Mouse (Mus musculus) forebrain, embryonic 11.5 days (tissue): ENCODE measurements around the gene Ttll11. TPM values are rescaled to one million over a fixed set of nuclear protein-coding genes. Genes with fewer than 3 reads are reported as not detected.
A peak's percentile ranks its signal among the peaks of the same experiment; 100 is the strongest.

Experiments used
- ATAC-seq: fragments of 200-750 bp; cut with Nextera tagmentation; replicated peaks from 2 replicates; pipeline ENCODE4 v1.8.0; 2017; ENCODE audit warnings: moderate TSS enrichment; ENCODE audit not compliant: low FRiP score
- DNase-seq: peaks from one replicate; pipeline ENCODE4 v3.0.0-alpha.2; 2017; ENCODE audit warnings: low spot score
- H3K27ac ChIP-seq: fragments of 300-500 bp; sonication (generic); 2 replicates; pipeline ENCODE4 v1.5.1; 2014; ENCODE audit warnings: low read depth, low read length
- H3K27me3 ChIP-seq: fragments of 300-500 bp; sonication (generic); 2 replicates; pipeline ENCODE4 v1.6.1; 2014; ENCODE audit warnings: mild to moderate bottlenecking, low read length, mixed read lengths; ENCODE audit not compliant: control insufficient read depth, insufficient read depth
- H3K36me3 ChIP-seq: fragments of 300-500 bp; sonication (generic); 2 replicates; pipeline ENCODE4 v1.6.1; 2014; ENCODE audit warnings: mild to moderate bottlenecking, low read length, moderate library complexity, mixed read lengths; ENCODE audit not compliant: control insufficient read depth, insufficient read depth
- H3K4me1 ChIP-seq: fragments of 300-500 bp; sonication (generic); replicated peaks from 2 replicates; pipeline ENCODE4 v1.6.1; 2014; ENCODE audit warnings: low read length, mixed read lengths; ENCODE audit not compliant: control insufficient read depth, insufficient read depth
- H3K4me2 ChIP-seq: fragments of 300-500 bp; sonication (generic); 2 replicates; pipeline ENCODE4 v1.6.1; 2014; ENCODE audit warnings: low read depth, mild to moderate bottlenecking, low read length, moderate library complexity, mixed read lengths; ENCODE audit not compliant: severe bottlenecking
- H3K4me3 ChIP-seq: fragments of 300-500 bp; sonication (generic); 2 replicates; pipeline ENCODE4 v1.5.1; 2014; ENCODE audit warnings: low read depth, low read length
- H3K9ac ChIP-seq: fragments of 300-500 bp; sonication (generic); 2 replicates; pipeline ENCODE4 v1.6.1; 2014; ENCODE audit warnings: low read length
- H3K9me3 ChIP-seq: fragments of 300-500 bp; sonication (generic); 2 replicates; pipeline ENCODE4 v1.6.1; 2016; ENCODE audit warnings: low read length, mixed read lengths; ENCODE audit not compliant: control insufficient read depth
- WGBS: fragments of 180-500 bp; shearing (Covaris S2); extraction: QIAGEN DNeasy Blood & Tissue Kit; methylation state at CpG from one replicate; pipeline ENCODE4 v1.1.7; 2014; 5-methylcytosine and 5-hydroxymethylcytosine counted together
- polyA plus RNA-seq: library from polyadenylated mRNA; unstranded; fragments of >200 nt; fragmentation: Nextera tagmentation; extraction: Ambion mirVana; gene quantifications from 2 replicates; pipeline ENCODE4 v1.2.1, GENCODE M21; 2014

Ttll11 gene
- polyA plus RNA-seq, 1 experiment from 2014 or later: 2.3 TPM

- H3K4me1 ChIP-seq: no peaks in the 10 kb centered on the region; the same call in 1 of the 2 replicates
Observed at GRCm38 (mm10) chr2:35745876-35746275, 233.8 kb downstream of the Ttll11 start.

GRCm38 (mm10) chr2:35739669-35740254 is 240.0 kb downstream of the Ttll11 start:
- no peaks in the 10 kb centered on the region for H3K36me3 ChIP-seq
- H3K4me3 ChIP-seq: no peak overlapping the region
- no peaks in the 10 kb centered on the region for H3K27me3 ChIP-seq
- H3K9me3 ChIP-seq: no peaks in the 10 kb centered on the region; the same call in 1 of the 2 replicates
- no peaks in the 10 kb centered on the region for H3K4me1 ChIP-seq
- no peak for ATAC-seq
- no peak overlapping the region for H3K27ac ChIP-seq
- H3K4me2 ChIP-seq: no peak overlapping the region
- WGBS: 77% methylated on average over 13 of the region's 13 CpGs
- no peak for DNase-seq
- no peak overlapping the region for H3K9ac ChIP-seq

More at GRCm38 (mm10) chr2:35745876-35746275, 233.8 kb downstream of the Ttll11 start:
- Histone ChIP-seq H3K9ac (no peak overlapping the region), H3K9me3 (no peaks in the 10 kb centered on the region), H3K4me3 (no peak overlapping the region), H3K27me3 (no peaks in the 10 kb centered on the region), H3K36me3 (no peaks in the 10 kb centered on the region), H3K4me2 (no peak overlapping the region), H3K27ac (no peak overlapping the region)
- 85% methylated on average over 10 of the region's 10 CpGs for WGBS
- ATAC-seq: no peak
- DNase-seq: no peak

- ATAC-seq (no peak), DNase-seq (no peak)
- Histone ChIP-seq H3K4me3 (no peak overlapping the region), H3K4me1 (no peaks in the 10 kb centered on the region), H3K27ac (no peak overlapping the region), H3K27me3 (no peaks in the 10 kb centered on the region), H3K36me3 (no peaks in the 10 kb centered on the region), H3K4me2 (no peak overlapping the region), H3K9me3 (no peaks in the 10 kb centered on the region; the same call in 1 of the 2 replicates), H3K9ac (no peak overlapping the region)
- WGBS: 79% methylated on average over 7 of the region's 7 CpGs
Observed at GRCm38 (mm10) chr2:35737467-35738027, 242.2 kb downstream of the Ttll11 start.

- Histone ChIP-seq H3K36me3 (no peaks in the 10 kb centered on the region), H3K9me3 (no peaks in the 10 kb centered on the region; the same call in 1 of the 2 replicates), H3K9ac (no peak overlapping the region), H3K27me3 (no peaks in the 10 kb centered on the region), H3K4me1 (no peaks in the 10 kb centered on the region), H3K27ac (no peak overlapping the region), H3K4me2 (no peak overlapping the region), H3K4me3 (no peak overlapping the region)
- 86% methylated on average over 2 of the region's 2 CpGs for WGBS
- DNase-seq (no peak), ATAC-seq (no peak)
Observed at GRCm38 (mm10) chr2:35736061-35736460, 243.7 kb downstream of the Ttll11 start.

GRCm38 (mm10) chr2:35735001-35735400 is 244.7 kb downstream of the Ttll11 start:
- ATAC-seq: no peak
- H3K9me3 ChIP-seq: no peaks in the 10 kb centered on the region; the same call in 1 of the 2 replicates
- no peak overlapping the region for H3K9ac ChIP-seq
- no peaks in the 10 kb centered on the region for H3K36me3 ChIP-seq
- WGBS: 98% methylated on average over 2 of the region's 2 CpGs
- H3K4me3 ChIP-seq: no peak overlapping the region
- no peaks in the 10 kb centered on the region for H3K27me3 ChIP-seq
- no peak overlapping the region for H3K4me2 ChIP-seq
- H3K4me1 ChIP-seq: no peaks in the 10 kb centered on the region
- DNase-seq: no peak
- no peak overlapping the region for H3K27ac ChIP-seq

GRCm38 (mm10) chr2:35731671-35732449 is 247.9 kb downstream of the Ttll11 start:
- Histone ChIP-seq H3K9me3 (no peaks in the 10 kb centered on the region; the same call in 1 of the 2 replicates), H3K4me2 (no peak overlapping the region), H3K4me1 (no peaks in the 10 kb centered on the region), H3K36me3 (no peaks in the 10 kb centered on the region; the same call in 1 of the 2 replicates), H3K27ac (no peak overlapping the region), H3K4me3 (no peak overlapping the region), H3K9ac (no peak overlapping the region), H3K27me3 (no peaks in the 10 kb centered on the region)
- ATAC-seq (no peak), DNase-seq (no peak)
- WGBS: 86% methylated on average over 18 of the region's 18 CpGs

- H3K4me3 ChIP-seq: no peak overlapping the region
- 51% methylated on average over 16 of the region's 16 CpGs for WGBS
- DNase-seq (no peak), ATAC-seq (peak; percentile 66)
- peak overlapping the region; percentile 26; the same call in 1 of the 2 replicates for H3K27ac ChIP-seq
- no peaks in the 10 kb centered on the region for H3K4me1 ChIP-seq
- H3K9ac ChIP-seq: no peak overlapping the region; the same call in 1 of the 2 replicates
- no peak overlapping the region for H3K4me2 ChIP-seq
- H3K36me3 ChIP-seq: no peaks in the 10 kb centered on the region; the same call in 1 of the 2 replicates
- no peaks in the 10 kb centered on the region for H3K9me3 ChIP-seq
- H3K27me3 ChIP-seq: no peaks in the 10 kb centered on the region
Observed at GRCm38 (mm10) chr2:35729077-35730065, 250.3 kb downstream of the Ttll11 start.

GRCm38 (mm10) chr2:35728633-35729032 is 251.1 kb downstream of the Ttll11 start:
- no peaks in the 10 kb centered on the region for H3K4me1 ChIP-seq
- H3K9me3 ChIP-seq: no peaks in the 10 kb centered on the region
- no peaks in the 10 kb centered on the region; the same call in 1 of the 2 replicates for H3K36me3 ChIP-seq
- DNase-seq: no peak
- no peaks in the 10 kb centered on the region for H3K27me3 ChIP-seq
- H3K4me3 ChIP-seq: no peak overlapping the region
- H3K9ac ChIP-seq: no peak overlapping the region; the same call in 1 of the 2 replicates
- no peak overlapping the region for H3K4me2 ChIP-seq
- WGBS: 61% methylated on average over 5 of the region's 5 CpGs
- ATAC-seq: peak; percentile 30; the same call in 1 of the 2 replicates
- H3K27ac ChIP-seq: peak overlapping the region; percentile 9; the same call in 1 of the 2 replicates
